Mouse (Mus musculus): ENCODE data around the gene Syt7.

GRCm38 (mm10) chr19:10458096-10458495 lies 69.2 kb downstream of the Syt7 start:
- TF ChIP-seq POLR2A (IDR thresholded peaks at IDR 0.05; ENCODE audit: borderline replicate concordance, insufficient read depth, low read length) (no peak), CTCF (IDR thresholded peaks at IDR 0.05; ENCODE audit: borderline replicate concordance, insufficient read depth, low read depth, low read length) (no peak)
